Mouse (Mus musculus): Measurements from ENCODE around the gene Bves.
"Not testable (repeated sequence)": the region's sequence is repeated elsewhere in the genome, so short reads cannot be mapped to it uniquely, and the experiment has no call there.

The Bves gene

GRCm38 (mm10) chr10:45335434-45336422 lies at the start of gene Bves:
TSS of gene Bves (plus strand) at chr10:45335772.
- peak; percentile 65 for DNase-seq (ENCODE audit: low read depth, low spot score)

DNA sequence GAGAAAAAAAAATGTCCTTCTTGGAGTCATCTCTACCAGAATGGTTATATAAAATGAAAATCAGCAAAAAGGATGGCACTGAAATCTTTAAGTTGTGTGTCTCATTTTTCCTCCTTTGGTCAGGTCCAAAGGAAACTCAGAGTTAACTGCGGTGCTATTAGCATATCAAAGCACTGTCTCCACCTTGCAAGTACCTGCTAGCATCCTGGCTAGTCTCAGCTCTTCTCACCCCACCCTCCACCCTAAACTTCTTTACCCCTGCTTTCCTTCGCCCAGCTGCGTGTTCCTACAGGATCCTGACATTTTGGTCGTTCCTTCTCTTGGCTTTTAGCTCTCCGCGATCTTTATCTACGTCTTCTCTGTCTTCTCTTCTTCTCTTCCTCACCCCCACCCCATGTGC lies 47.2 kb upstream of the Bves start:
- no peak for DNase-seq (ENCODE audit: low read depth, low spot score)

- peak; percentile 23 for DNase-seq (ENCODE audit: low read depth, low spot score)
Measured at GRCm38 (mm10) chr10:45289218-45290105, 46.1 kb upstream of the Bves start.

DNA sequence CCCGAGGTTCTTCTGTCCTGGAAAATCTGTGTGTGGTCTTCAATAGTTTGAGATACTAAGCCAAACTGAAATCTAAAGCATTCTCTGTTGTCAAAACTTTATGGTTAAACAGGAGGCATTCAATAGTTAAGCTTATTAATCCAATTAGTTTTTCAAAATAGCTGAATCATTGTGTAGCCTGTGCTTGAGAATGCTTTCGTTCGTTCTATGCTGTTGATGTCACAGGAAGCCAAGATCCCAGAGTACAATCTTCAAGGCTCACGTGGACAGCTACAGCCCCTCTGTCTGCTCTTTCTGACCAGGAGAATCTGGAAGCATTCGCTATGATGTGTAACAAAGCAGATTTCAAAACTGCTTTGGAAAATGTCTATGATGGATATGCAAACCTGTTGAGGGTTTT lies 45.0 kb upstream of the Bves start:
- DNase-seq (ENCODE audit: low read depth, low spot score), result no peak

DNA sequence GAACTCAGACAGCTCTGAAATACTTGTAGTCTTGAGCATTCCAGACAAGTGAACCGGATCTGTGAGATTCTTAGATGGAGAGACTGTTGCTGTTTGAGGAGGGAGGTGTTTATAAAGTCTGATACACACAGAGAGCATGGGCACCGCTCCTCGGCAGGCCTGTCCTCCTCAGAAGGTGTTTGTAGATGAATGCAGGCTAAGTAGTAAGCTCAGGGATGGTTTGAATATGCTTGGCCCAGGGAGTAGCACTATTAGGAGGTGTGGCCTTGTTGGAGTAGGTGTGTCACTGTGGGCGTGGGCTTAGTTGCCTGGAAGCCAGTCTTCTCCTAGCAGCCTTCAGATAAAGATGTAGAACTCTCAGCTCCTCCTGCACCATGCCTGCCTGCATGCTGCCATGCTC lies 43.4 kb upstream of the Bves start:
- not testable (repeated sequence) for DNase-seq (ENCODE audit: low read depth, low spot score)

GRCm38 (mm10) chr10:45295093-45295492 lies 40.5 kb upstream of the Bves start:
- DNase-seq (ENCODE audit: low read depth, low spot score), result no peak

DNA sequence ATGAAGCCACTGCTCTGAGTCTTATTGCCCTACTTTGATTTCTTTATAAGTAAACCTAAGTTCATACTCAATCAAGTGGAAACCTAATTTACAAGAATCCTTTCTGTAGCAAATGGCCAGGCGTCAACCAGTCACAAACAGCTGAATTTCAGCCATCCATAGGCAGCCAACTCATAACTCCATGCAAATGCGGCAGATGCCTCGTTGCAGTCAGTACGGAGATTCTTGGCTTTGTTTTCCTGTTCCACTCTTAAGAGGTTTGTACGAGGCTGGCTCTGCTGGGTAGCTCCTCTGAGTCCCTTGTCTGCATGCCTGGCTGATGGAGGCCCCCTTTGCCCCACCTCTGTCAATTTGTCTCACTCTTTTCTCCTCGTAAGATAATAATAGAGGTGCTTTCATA lies 37.1 kb upstream of the Bves start:
- no peak for DNase-seq (ENCODE audit: low read depth, low spot score)

GRCm38 (mm10) chr10:45299509-45299908 lies 36.1 kb upstream of the Bves start:
- no peak for DNase-seq (ENCODE audit: low read depth, low spot score)

DNA sequence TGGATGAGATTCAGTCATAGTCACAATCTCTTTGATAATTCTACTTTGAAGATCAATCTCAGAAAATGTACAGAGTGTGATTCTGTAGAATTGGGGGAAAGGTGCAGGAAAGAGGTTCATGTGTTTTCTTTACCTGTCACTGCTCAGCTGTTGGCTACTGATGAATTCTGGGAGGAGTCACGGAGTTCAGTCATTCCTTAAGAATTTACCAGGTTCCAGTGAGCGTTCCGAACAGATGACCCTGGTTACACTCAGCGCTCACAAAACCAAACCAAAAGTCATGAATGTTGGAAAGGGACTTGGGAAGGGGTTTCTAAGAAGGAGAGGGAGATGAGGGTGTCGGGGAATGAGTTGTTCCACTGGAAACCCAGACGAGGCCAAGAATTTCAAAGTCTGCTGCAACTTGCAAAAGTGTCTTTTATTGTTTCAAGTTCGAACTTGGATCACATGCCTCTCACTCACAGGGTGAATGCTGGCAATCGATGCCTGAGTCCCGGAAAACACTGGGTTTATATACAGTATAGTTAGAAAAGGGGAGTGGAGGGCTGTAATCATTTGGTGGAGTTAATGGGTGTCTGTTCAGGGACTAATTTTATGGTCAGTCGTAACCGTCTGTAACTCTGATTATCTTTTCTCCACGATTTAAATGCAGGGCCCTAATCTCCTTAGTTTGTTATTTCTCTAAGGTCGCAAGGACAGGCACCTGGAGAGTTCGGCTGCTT lies 32.1 kb upstream of the Bves start:
- DNase-seq (ENCODE audit: low read depth, low spot score), result no peak

- no peak for DNase-seq (ENCODE audit: low read depth, low spot score)
Measured at GRCm38 (mm10) chr10:45305173-45305572, 30.4 kb upstream of the Bves start.

- no peak for DNase-seq (ENCODE audit: low read depth, low spot score)
Measured at GRCm38 (mm10) chr10:45311129-45311528, 24.4 kb upstream of the Bves start.

DNA sequence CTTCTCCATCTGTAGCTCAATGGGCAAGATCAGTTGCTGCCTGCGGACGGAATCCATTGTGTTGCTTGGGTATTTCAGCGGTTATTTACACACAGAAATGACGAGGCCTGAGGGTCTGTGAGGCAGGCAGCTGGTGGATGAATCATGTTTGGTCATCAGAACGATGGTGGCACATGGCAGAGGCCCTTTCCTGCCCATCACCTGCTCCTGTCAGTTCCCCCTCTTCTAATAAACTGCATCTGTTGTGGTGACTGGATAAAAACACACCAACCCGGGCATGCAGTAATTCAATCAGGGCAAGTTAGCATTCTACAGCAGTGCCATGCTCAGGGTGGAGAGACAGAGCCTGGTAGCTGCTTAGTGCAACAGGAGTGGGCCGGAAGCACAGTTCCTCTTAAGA lies 23.9 kb upstream of the Bves start:
- DNase-seq (ENCODE audit: low read depth, low spot score), result peak; percentile 38

DNA sequence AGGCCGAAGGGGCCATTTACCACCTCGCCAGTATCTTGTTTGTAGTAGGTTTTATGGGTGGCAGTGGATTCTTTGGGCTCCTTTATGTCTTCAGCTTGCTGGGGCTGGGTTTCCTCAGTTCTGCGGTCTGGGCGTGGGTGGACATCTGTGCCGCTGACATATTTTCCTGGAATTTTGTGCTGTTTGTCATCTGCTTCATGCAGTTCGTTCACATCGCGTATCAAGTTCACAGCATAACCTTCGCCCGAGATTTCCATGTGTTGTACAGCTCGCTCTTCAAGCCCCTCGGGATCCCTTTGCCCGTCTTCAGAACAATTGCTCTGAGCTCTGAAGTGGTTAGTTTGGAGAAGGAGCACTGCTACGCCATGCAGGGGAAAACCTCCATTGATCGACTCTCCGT lies 20.7 kb upstream of the Bves start:
- DNase-seq (ENCODE audit: low read depth, low spot score), result no peak

- DNase-seq (ENCODE audit: low read depth, low spot score), result no peak
Measured at GRCm38 (mm10) chr10:45318922-45319321, 16.6 kb upstream of the Bves start.

GRCm38 (mm10) chr10:45320296-45320695 lies 15.3 kb upstream of the Bves start:
- DNase-seq (ENCODE audit: low read depth, low spot score), result no peak

- DNase-seq (ENCODE audit: low read depth, low spot score), result no peak
Measured at GRCm38 (mm10) chr10:45324159-45324558, 11.4 kb upstream of the Bves start.

DNA sequence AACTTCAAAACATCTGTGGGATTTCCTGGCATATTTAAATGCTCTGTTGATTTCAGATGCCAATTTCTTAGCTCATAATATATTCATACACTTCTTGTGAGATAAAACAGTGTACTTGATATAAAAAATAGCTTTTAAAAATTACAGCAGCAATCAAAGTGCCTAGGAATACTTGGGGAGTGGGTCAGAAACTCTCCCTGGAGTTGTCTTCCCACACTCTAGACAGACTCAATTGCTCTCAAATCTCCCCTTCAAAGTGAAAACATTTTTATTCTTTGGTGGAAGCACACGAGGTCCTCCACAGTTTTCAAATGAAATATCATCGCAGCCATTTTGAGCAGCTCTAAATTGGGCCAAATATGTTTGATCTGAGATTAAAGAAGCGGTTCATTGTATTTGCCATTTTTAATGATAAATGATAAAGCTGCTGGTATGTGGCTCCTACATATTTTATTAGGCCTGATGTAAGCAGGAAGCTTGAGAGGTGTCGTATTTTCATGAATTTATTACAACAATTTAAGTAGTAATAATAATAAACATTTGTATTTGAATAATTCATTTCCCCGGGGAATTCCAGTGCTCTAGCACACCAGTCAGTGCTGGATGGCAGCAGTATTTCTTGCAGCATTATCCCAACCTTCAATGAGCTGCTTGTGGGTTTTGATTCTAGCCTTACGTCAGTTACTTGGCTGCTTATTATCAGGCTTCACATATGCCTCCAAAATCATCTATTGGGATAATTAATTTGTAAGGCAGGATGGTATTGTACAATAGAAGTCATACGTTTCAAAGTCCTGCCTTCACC lies 7.2 kb upstream of the Bves start:
- no peak for DNase-seq (ENCODE audit: low read depth, low spot score)

- DNase-seq (ENCODE audit: low read depth, low spot score), result no peak
Measured at GRCm38 (mm10) chr10:45334925-45335324, 647 bp upstream of the Bves start.

DNA sequence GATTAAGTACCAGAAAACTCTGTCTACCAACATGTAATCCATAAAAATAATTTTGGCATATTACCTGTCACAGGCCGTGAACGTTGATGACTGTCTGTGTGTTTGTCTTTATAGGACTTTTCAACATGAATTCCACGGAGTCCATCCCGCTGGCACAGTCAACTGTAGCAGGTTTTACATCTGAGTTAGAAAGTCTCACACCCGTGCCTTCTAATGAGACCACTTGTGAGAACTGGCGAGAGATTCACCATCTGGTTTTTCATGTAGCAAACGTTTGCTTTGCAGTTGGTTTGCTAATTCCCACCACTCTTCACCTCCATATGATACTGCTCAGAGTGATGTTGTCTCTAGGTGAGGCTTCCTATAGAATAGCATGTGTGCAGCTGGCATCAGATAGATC lies 3.5 kb downstream of the Bves start:
- DNase-seq (ENCODE audit: low read depth, low spot score), result no peak

GRCm38 (mm10) chr10:45344381-45344780 lies 8.8 kb downstream of the Bves start:
- DNase-seq (ENCODE audit: low read depth, low spot score), result no peak

- DNase-seq (ENCODE audit: low read depth, low spot score), result peak; percentile 41
Measured at GRCm38 (mm10) chr10:45345217-45345616, 9.6 kb downstream of the Bves start.

Measured in mesoderm, embryonic 11.5 days (tissue).